Mouse (Mus musculus): ENCODE results near the gene Hyal5.

DNA sequence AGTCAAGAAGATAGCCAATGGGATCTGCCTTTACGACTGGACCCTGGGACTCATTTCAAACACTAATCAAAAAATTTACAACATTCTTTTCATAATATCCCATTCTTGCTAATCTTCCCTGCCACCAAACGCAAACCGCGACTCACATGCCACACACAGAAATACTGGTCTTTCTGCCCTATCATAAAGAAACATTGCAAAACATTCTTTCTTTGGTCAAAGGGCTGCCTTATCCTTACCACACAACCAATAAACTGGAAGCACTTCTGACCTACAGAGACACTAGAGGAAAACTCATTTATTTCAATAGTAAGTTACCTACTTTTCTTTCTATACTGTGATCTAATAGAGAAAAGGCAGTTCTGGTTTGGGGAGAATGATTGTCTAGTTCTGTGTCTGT, 5.9 kb downstream of the Hyal5 start:
- TF ChIP-seq EP300 (IDR thresholded peaks at IDR 0.05) (no peak), CTCF (IDR thresholded peaks at IDR 0.05) (no peak)
